8 mouse cellular contexts compared by ENCODE assay signal in genomic region chr16:31199926-31200789, GRCm38 (mm10). TPM values are rescaled to one million over a fixed set of nuclear protein-coding genes. Genes with fewer than 3 reads are reported as not detected.
DNase-seq lines count a peak whose midpoint lies in the region; ATAC-seq and TF ChIP-seq lines count a peak whose summit lies in the region.

No protein-coding gene starts in this region.

- DNase-seq in 416B (ENCODE audit: low read depth), result peak; percentile 65
- peak; percentile 72 for DNase-seq in kidney, postnatal 0 days (ENCODE audit: low spot score)
- peak; percentile 66 for DNase-seq in naive thymus-derived CD4-positive, alpha-beta T cell, adult 2 months (ENCODE audit: low read depth)

- no peaks in the 10 kb centered on the region for H3K27me3 ChIP-seq in heart, embryonic 12.5 days (replicated peaks)
- no peaks in the 10 kb centered on the region for H3K27me3 ChIP-seq in kidney, postnatal 0 days (ENCODE audit: insufficient read depth, low read length)
- no peaks in the 10 kb centered on the region; the same call in 1 of the 2 replicates for H3K27me3 ChIP-seq in liver, embryonic 12.5 days (replicated peaks)
- H3K27me3 ChIP-seq in stomach, embryonic 14.5 days (ENCODE audit: control insufficient read depth, insufficient read depth, low read length), result no peaks in the 10 kb centered on the region

- TF ChIP-seq CTCF in bone marrow, adult 2 months (IDR thresholded peaks at IDR 0.05; ENCODE audit: control insufficient read depth, insufficient read depth, low read length), result no peak
- TF ChIP-seq CTCF in kidney, postnatal 0 days (IDR thresholded peaks at IDR 0.05; ENCODE audit: low read depth), result peak; percentile 37; the same call in 1 of the 2 replicates

- H3K4me3 ChIP-seq in bone marrow, adult 2 months (replicated peaks; ENCODE audit: control insufficient read depth, low read depth, low read length), result peak overlapping the region; percentile 90
- peak overlapping the region; percentile 92 for H3K4me3 ChIP-seq in heart, embryonic 12.5 days
- peak overlapping the region; percentile 88 for H3K4me3 ChIP-seq in kidney, postnatal 0 days (replicated peaks; ENCODE audit: low read depth, low read length)
- H3K4me3 ChIP-seq in liver, embryonic 12.5 days, result peak overlapping the region; percentile 84
- peak overlapping the region; percentile 96 for H3K4me3 ChIP-seq in stomach, embryonic 14.5 days (ENCODE audit: low read depth, low read length)

- under 1% methylated on average over 56 of the region's 56 CpGs for WGBS in bone marrow, adult 2 months
- under 1% methylated on average over 55 of the region's 56 CpGs for WGBS in heart, embryonic 12.5 days
- WGBS in kidney, postnatal 0 days, result under 1% methylated on average over 56 of the region's 56 CpGs
- under 1% methylated on average over 56 of the region's 56 CpGs for WGBS in liver, embryonic 12.5 days (ENCODE audit: insufficient replicate concordance)
- 1% methylated on average over 50 of the region's 56 CpGs for WGBS in stomach, embryonic 14.5 days

- no peaks in the 10 kb centered on the region; the same call in 1 of the 2 replicates for H3K4me1 ChIP-seq in bone marrow, adult 2 months (ENCODE audit: control insufficient read depth, insufficient read depth, low read length)
- peaks cover 13% of the 10 kb centered on the region for H3K4me1 ChIP-seq in heart, embryonic 12.5 days (replicated peaks)
- H3K4me1 ChIP-seq in kidney, postnatal 0 days (replicated peaks; ENCODE audit: insufficient read depth, low read length), result 0 out of 2 replicates have a peak, but pooled peaks cover 4% of the 10 kb centered on the region
- H3K4me1 ChIP-seq in liver, embryonic 12.5 days, result peaks cover 41% of the 10 kb centered on the region
- peaks cover 8% of the 10 kb centered on the region; the same call in 1 of the 2 replicates for H3K4me1 ChIP-seq in stomach, embryonic 14.5 days (ENCODE audit: control insufficient read depth, insufficient read depth, low read length)

- H3K36me3 ChIP-seq in heart, embryonic 12.5 days, result no peaks in the 10 kb centered on the region
- H3K36me3 ChIP-seq in kidney, postnatal 0 days (ENCODE audit: insufficient read depth, low read length), result no peaks in the 10 kb centered on the region
- no peaks in the 10 kb centered on the region for H3K36me3 ChIP-seq in liver, embryonic 12.5 days
- H3K36me3 ChIP-seq in stomach, embryonic 14.5 days (ENCODE audit: control insufficient read depth, insufficient read depth, low read length), result no peaks in the 10 kb centered on the region

- no peak for TF ChIP-seq POLR2A in bone marrow, adult 2 months (IDR thresholded peaks at IDR 0.05; ENCODE audit: borderline replicate concordance, control insufficient read depth, low read depth, low read length)

- ATAC-seq in erythroblast, adult 5-6 weeks (replicated peaks; ENCODE audit: low FRiP score, poor library complexity, severe bottlenecking), result 0 out of 2 replicates have a peak, but pooled peaks have one; percentile 19
- ATAC-seq in heart, embryonic 12.5 days (ENCODE audit: insufficient number of reproducible peaks, low FRiP score), result peak; percentile 34
- ATAC-seq in kidney, postnatal 0 days (replicated peaks; ENCODE audit: low FRiP score, low read depth), result peak; percentile 44; the same call in 1 of the 2 replicates
- peak; percentile 35 for ATAC-seq in liver, embryonic 12.5 days
- peak; percentile 4; the same call in 1 of the 2 replicates for ATAC-seq in stomach, embryonic 14.5 days (ENCODE audit: insufficient number of reproducible peaks, insufficient read depth, low FRiP score, low read depth)

- H3K4me2 ChIP-seq in heart, embryonic 12.5 days, result peak overlapping the region; percentile 85
- peak overlapping the region; percentile 83 for H3K4me2 ChIP-seq in kidney, postnatal 0 days (ENCODE audit: low read length)
- H3K4me2 ChIP-seq in liver, embryonic 12.5 days, result peak overlapping the region; percentile 98
- peak overlapping the region; percentile 66 for H3K4me2 ChIP-seq in stomach, embryonic 14.5 days (replicated peaks; ENCODE audit: low read depth, low read length)

- H3K9ac ChIP-seq in heart, embryonic 12.5 days, result peak overlapping the region; percentile 92
- H3K9ac ChIP-seq in kidney, postnatal 0 days (ENCODE audit: low read depth, low read length), result peak overlapping the region; percentile 96
- H3K9ac ChIP-seq in liver, embryonic 12.5 days, result peak overlapping the region; percentile 92
- peak overlapping the region; percentile 92 for H3K9ac ChIP-seq in stomach, embryonic 14.5 days (replicated peaks; ENCODE audit: low read depth, low read length)

- no peaks in the 10 kb centered on the region for H3K9me3 ChIP-seq in heart, embryonic 12.5 days (replicated peaks)
- H3K9me3 ChIP-seq in kidney, postnatal 0 days (replicated peaks; ENCODE audit: low read length), result no peaks in the 10 kb centered on the region
- no peaks in the 10 kb centered on the region for H3K9me3 ChIP-seq in liver, embryonic 12.5 days (replicated peaks)
- no peaks in the 10 kb centered on the region for H3K9me3 ChIP-seq in stomach, embryonic 14.5 days (ENCODE audit: control insufficient read depth, low read depth, low read length)

- peak overlapping the region; percentile 98 for H3K27ac ChIP-seq in bone marrow, adult 2 months (ENCODE audit: control insufficient read depth, insufficient read depth, low read depth, low read length, poor library complexity)
- H3K27ac ChIP-seq in heart, embryonic 12.5 days (ENCODE audit: poor library complexity, severe bottlenecking), result peak overlapping the region; percentile 90
- peak overlapping the region; percentile 96 for H3K27ac ChIP-seq in kidney, postnatal 0 days
- peak overlapping the region; percentile 92 for H3K27ac ChIP-seq in liver, embryonic 12.5 days
- peak overlapping the region; percentile 91 for H3K27ac ChIP-seq in stomach, embryonic 14.5 days (ENCODE audit: low read length)

RNA-seq across cellular contexts. Expression of gene Acap2, which starts 0.9 kb away (rescaled TPM):
- 5.6 and 13.5 TPM in 2 replicates for polyA plus RNA-seq in bone marrow, adult 2 months (2011; ENCODE audit: insufficient read depth, insufficient read length, low replicate concordance, missing spikeins)
- total RNA-seq in erythroblast, adult 5-6 weeks (2015; ENCODE audit: low replicate concordance), result 6.9 and 14.4 TPM in 2 replicates
- total RNA-seq in erythroblast, adult 5-6 weeks (2017; ENCODE audit: low replicate concordance), result 10.5 and 23.1 TPM in 2 replicates
- 17.0 and 18.0 TPM in 2 replicates for polyA plus RNA-seq in heart, embryonic 12.5 days (2016; fragmentation: Nextera tagmentation; extraction: Ambion mirVana)
- polyA plus RNA-seq in kidney, postnatal 0 days (2015; fragmentation: Nextera tagmentation; extraction: Ambion mirVana), result 12.6 and 12.9 TPM in 2 replicates
- 10.3 and 11.1 TPM in 2 replicates for polyA plus RNA-seq in liver, embryonic 12.5 days (2016; fragmentation: Nextera tagmentation; extraction: Ambion mirVana)
- 24.9 and 25.0 TPM in 2 replicates for polyA plus RNA-seq in stomach, embryonic 14.5 days (2014; fragmentation: Nextera tagmentation; extraction: Ambion mirVana)

Comparison
In these comparisons a context has a peak if more than half of its experiments do, and no peak if none do; other contexts are left out.
1. Peak in every context shown above with its lines: DNase-seq, ATAC-seq, H3K4me3 ChIP-seq and H3K27ac ChIP-seq.